Mouse (Mus musculus) liver, embryonic 11.5 days (tissue): ENCODE data around the gene Clpb. TPM values are rescaled to one million over a fixed set of nuclear protein-coding genes. Genes with fewer than 3 reads are reported as not detected.
"Not testable (repeated sequence)": the region's sequence is repeated elsewhere in the genome, so short reads cannot be mapped to it uniquely, and the experiment has no call there.

Source experiments
- ATAC-seq: fragments of 200-750 bp; cut with Nextera tagmentation; replicated peaks from 2 replicates; pipeline ENCODE4 v1.8.0; 2017; ENCODE audit warnings: moderate number of reproducible peaks, mild to moderate bottlenecking, moderate TSS enrichment, moderate library complexity; ENCODE audit not compliant: low FRiP score
- DNase-seq: peaks from one replicate; pipeline ENCODE4 v3.0.0-alpha.2; 2017; ENCODE audit warnings: low spot score
- H3K27ac ChIP-seq: fragments of 300-500 bp; sonication (generic); 2 replicates; pipeline ENCODE4 v1.5.1; 2014; ENCODE audit warnings: mild to moderate bottlenecking, low read depth, low read length, control low read depth
- H3K27me3 ChIP-seq: fragments of 300-500 bp; sonication (generic); replicated peaks from 2 replicates; pipeline ENCODE4 v1.6.1; 2014; ENCODE audit warnings: low read length, mixed read lengths; ENCODE audit not compliant: control insufficient read depth, insufficient read depth
- H3K36me3 ChIP-seq: fragments of 300-500 bp; sonication (generic); 2 replicates; pipeline ENCODE4 v1.6.1; 2014; ENCODE audit warnings: mild to moderate bottlenecking, low read length, moderate library complexity, mixed read lengths; ENCODE audit not compliant: control insufficient read depth, insufficient read depth
- H3K4me1 ChIP-seq: fragments of 300-500 bp; sonication (generic); replicated peaks from 2 replicates; pipeline ENCODE4 v1.6.1; 2014; ENCODE audit warnings: low read length, mixed read lengths; ENCODE audit not compliant: control insufficient read depth, insufficient read depth
- H3K4me2 ChIP-seq: fragments of 300-500 bp; sonication (generic); 2 replicates; pipeline ENCODE4 v1.6.1; 2014; ENCODE audit warnings: mild to moderate bottlenecking, control low read depth, moderate library complexity
- H3K4me3 ChIP-seq: fragments of 300-500 bp; sonication (generic); 2 replicates; pipeline ENCODE4 v1.5.1; 2014; ENCODE audit warnings: low read depth, low read length, control low read depth
- H3K9ac ChIP-seq: fragments of 300-500 bp; sonication (generic); 2 replicates; pipeline ENCODE4 v1.6.1; 2014; ENCODE audit warnings: low read depth, low read length, control low read depth
- H3K9me3 ChIP-seq: fragments of 300-500 bp; sonication (generic); 2 replicates; pipeline ENCODE4 v1.6.1; 2016; ENCODE audit warnings: low read length, inconsistent platforms, mixed read lengths; ENCODE audit not compliant: control insufficient read depth
- WGBS: fragments of 180-500 bp; shearing (Covaris S2); extraction: QIAGEN DNeasy Blood & Tissue Kit; methylation state at CpG from one replicate; pipeline ENCODE4 v1.1.7; 2014; 5-methylcytosine and 5-hydroxymethylcytosine counted together
- polyA plus RNA-seq: library from polyadenylated mRNA; unstranded; fragments of >200 nt; fragmentation: Nextera tagmentation; extraction: Ambion mirVana; gene quantifications from 2 replicates; pipeline ENCODE4 v1.2.1, GENCODE M21; 2014

Gene Clpb
- polyA plus RNA-seq, 1 experiment from 2014 or later = 51.3 TPM

DNA sequence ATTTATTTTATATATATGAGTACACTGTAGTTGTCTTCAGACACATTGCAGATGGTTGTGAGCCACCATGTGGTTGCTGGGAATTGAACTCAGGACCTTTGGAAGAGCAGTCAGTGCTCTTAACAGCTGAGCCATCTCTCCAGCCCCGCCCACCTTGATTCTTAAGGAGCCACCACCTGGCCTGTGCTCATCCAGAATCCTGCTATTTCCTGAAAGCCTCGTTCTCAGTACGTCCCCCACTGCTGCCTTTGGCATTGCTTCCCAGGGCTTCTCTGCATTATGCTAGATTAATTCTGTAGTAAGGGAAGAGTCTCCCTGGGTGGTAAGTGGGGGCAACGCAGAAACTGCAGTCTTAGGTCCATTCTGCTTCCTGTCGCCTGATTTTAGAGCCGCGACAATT lies 36.3 kb upstream of the Clpb start:
- ATAC-seq, H3K4me1 ChIP-seq, H3K4me3 ChIP-seq, DNase-seq, H3K27ac ChIP-seq, H3K4me2 ChIP-seq, H3K9ac ChIP-seq, H3K9me3 ChIP-seq, H3K27me3 ChIP-seq, H3K36me3 ChIP-seq: not testable (repeated sequence)
- 65% methylated on average over 7 of the region's 7 CpGs for WGBS

DNA sequence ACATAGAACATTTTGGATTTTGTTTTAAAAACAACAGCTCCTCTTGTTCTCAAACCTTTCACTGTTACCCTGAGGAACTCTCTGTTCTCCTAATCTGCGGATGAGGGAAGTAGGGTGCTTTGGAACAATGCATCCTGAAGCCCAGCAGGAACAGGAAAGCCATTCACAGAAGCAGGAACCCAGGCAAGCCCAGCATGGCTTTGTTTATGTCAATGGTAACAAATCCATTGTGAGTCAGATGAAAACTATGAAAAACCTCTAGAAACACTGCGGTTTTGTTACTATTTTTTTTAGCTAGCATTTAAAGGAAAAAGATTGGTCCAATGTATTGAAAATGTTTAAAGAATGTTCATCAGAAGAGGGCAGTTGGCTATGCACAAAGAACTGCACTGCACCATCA lies 35.0 kb upstream of the Clpb start:
- no peaks in the 10 kb centered on the region for H3K9me3 ChIP-seq
- no peak overlapping the region for H3K27ac ChIP-seq
- H3K9ac ChIP-seq = no peak overlapping the region
- no peaks in the 10 kb centered on the region for H3K4me1 ChIP-seq
- no peaks in the 10 kb centered on the region for H3K36me3 ChIP-seq
- no peak for DNase-seq
- ATAC-seq = no peak
- no peak overlapping the region for H3K4me2 ChIP-seq
- WGBS = 27% methylated on average over 2 of the region's 2 CpGs
- H3K4me3 ChIP-seq = no peak overlapping the region
- no peaks in the 10 kb centered on the region for H3K27me3 ChIP-seq

DNA sequence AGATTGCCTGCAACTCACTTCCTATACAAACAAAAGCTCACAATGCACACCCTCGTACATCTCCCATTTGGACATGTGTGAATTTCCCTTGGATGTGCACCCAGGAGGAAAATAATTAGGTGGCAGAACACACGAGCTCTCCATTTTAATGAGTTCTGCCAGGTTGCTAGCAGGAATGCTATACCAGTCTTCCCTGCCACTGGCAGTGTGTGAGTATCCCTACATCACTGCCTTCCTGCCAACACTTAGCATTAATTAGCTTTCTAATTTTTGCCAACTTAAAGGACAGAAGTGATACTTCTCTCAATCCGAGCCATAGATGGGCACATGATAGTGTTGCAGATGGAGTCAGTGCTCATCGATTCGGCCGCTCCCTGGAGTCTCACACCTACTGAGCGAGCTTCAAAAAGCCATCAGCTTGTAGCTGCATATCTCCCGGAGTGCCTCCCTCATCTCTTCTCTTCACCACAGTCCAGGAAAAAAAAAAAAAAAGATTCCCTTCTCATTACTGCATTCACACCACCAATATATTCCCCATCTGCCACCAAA lies 29.7 kb upstream of the Clpb start:
- DNase-seq (no peak), ATAC-seq (no peak)
- H3K4me1 ChIP-seq = no peaks in the 10 kb centered on the region
- no peaks in the 10 kb centered on the region for H3K9me3 ChIP-seq
- WGBS = 74% methylated on average over 8 of the region's 8 CpGs
- no peaks in the 10 kb centered on the region for H3K27me3 ChIP-seq
- H3K4me2 ChIP-seq = no peak overlapping the region
- no peak overlapping the region for H3K4me3 ChIP-seq
- no peak overlapping the region for H3K27ac ChIP-seq
- H3K9ac ChIP-seq = no peak overlapping the region
- H3K36me3 ChIP-seq = no peaks in the 10 kb centered on the region

DNA sequence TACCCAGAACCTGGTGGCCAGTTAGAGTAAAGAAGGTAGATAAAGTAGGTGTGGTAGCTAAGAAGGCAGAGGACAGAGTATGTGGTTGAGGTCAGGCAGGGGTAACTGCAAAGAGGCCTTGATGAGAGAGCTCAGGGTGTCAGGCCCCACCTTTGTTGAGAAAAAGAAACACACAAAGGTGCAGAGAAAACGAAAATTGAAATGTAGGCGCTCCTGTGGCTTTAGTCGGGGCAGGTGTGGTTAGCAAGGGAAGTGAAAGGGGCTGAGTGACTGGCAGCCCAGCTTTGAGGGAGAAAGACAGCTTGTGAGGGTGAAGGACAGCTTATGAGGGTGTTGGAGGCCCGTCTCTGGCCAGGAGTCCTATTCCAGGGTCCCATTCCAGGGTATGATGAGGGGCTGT lies 28.9 kb upstream of the Clpb start:
- H3K27me3 ChIP-seq = 0 out of 2 replicates have a peak, but pooled peaks cover under 1% of the 10 kb centered on the region
- no peaks in the 10 kb centered on the region for H3K4me1 ChIP-seq
- H3K9ac ChIP-seq = no peak overlapping the region
- H3K4me2 ChIP-seq = no peak overlapping the region
- no peaks in the 10 kb centered on the region for H3K9me3 ChIP-seq
- WGBS = 71% methylated on average over 4 of the region's 4 CpGs
- DNase-seq (no peak), ATAC-seq (no peak)
- H3K27ac ChIP-seq = no peak overlapping the region
- H3K4me3 ChIP-seq = no peak overlapping the region
- H3K36me3 ChIP-seq = no peaks in the 10 kb centered on the region

DNA sequence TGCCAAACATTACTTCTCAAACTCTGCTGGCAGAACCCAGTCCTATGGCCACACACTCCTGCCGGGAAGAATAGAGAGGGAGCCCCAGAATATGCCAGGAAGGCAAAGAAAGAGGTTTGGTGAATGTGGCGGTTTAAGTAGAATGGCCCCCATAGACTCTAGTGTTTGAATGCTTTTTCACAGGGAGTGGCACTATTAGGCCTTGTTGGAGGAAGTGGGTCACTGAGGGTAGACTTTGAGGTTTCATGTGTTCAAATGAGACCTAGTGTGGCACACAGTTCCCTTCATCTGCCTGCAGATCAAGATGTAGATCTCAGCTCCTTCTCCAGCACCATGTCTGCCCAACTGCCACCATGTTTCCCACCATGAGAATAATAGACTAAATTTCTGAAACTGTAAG lies 27.4 kb upstream of the Clpb start:
- no peak overlapping the region for H3K9ac ChIP-seq
- H3K4me1 ChIP-seq = no peaks in the 10 kb centered on the region
- no peaks in the 10 kb centered on the region for H3K36me3 ChIP-seq
- H3K27ac ChIP-seq = no peak overlapping the region
- H3K4me3 ChIP-seq = no peak overlapping the region
- WGBS = 84% methylated on average over 2 of the region's 2 CpGs
- H3K4me2 ChIP-seq = no peak overlapping the region
- 0 out of 2 replicates have a peak, but pooled peaks cover 3% of the 10 kb centered on the region for H3K27me3 ChIP-seq
- no peaks in the 10 kb centered on the region for H3K9me3 ChIP-seq
- DNase-seq (no peak), ATAC-seq (no peak)

DNA sequence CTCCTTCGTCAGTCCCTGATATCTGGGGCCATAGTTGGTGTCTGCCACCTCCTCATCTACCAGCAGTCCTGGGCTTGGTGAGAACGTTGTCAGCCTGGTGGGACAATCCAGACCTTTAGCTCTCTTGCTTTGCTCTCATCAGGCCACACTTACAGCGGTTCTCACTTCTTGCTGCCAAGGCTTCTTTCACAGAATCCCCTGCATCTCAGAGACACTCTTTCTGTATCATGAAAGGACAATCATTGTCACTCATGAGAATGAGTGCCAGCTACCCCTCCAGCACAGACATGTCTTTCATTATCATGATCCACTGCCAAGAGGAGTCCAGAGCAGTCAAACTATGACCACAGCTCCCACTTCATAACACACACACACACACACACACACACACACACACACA lies 19.6 kb upstream of the Clpb start:
- Histone ChIP-seq H3K4me1 (no peaks in the 10 kb centered on the region), H3K4me2 (no peak overlapping the region), H3K9me3 (no peaks in the 10 kb centered on the region), H3K36me3 (no peaks in the 10 kb centered on the region), H3K27ac (no peak overlapping the region), H3K4me3 (no peak overlapping the region), H3K27me3 (0 out of 2 replicates have a peak, but pooled peaks cover 3% of the 10 kb centered on the region), H3K9ac (no peak overlapping the region)
- no peak for DNase-seq
- 72% methylated on average over 3 of the region's 3 CpGs for WGBS
- no peak for ATAC-seq

DNA sequence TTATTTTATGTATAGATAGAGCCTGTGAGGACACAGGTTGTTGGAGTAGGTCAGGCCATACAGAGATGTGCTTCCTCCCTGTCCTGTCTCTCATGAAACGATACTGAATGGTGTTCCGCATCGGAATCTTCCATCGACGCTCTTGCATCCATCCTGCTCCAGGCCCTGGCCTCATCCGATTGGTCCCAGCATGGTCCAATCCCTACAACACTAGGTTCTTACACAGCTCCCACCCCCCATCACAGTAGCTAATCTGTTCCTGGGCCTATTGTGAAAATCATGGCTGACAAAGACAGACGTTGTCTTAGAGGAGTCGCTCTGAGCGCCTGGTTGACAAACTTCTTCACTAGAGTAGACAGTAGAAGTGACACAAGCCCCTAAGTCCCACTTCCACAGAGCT lies 13.7 kb upstream of the Clpb start:
- DNase-seq (no peak), ATAC-seq (no peak)
- H3K9ac ChIP-seq = no peak overlapping the region
- no peaks in the 10 kb centered on the region for H3K36me3 ChIP-seq
- no peak overlapping the region for H3K27ac ChIP-seq
- H3K27me3 ChIP-seq = no peaks in the 10 kb centered on the region
- no peaks in the 10 kb centered on the region for H3K9me3 ChIP-seq
- H3K4me2 ChIP-seq = no peak overlapping the region
- no peaks in the 10 kb centered on the region for H3K4me1 ChIP-seq
- WGBS = 84% methylated on average over 9 of the region's 9 CpGs
- H3K4me3 ChIP-seq = no peak overlapping the region

DNA sequence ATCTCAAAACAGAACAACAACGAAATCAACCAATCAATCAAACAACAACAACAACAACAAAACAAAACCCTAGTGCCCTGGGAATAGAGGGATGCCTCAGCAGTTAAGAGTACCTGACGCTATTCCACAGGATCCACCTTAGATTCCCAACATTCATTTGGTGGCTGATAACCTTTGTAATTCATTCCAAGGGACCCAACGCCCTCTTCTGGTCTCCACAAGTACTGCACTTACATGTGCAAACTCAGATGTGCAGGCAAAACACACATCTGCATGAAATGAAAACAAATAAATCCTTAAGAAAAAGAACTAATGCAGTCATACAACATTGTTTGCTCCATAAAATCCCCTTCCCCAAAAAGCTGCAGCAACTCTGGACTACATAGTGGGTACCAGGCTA lies 12.9 kb upstream of the Clpb start:
- H3K36me3 ChIP-seq = no peaks in the 10 kb centered on the region
- H3K27me3 ChIP-seq = no peaks in the 10 kb centered on the region
- no peak overlapping the region for H3K9ac ChIP-seq
- WGBS = 27% methylated on average over 3 of the region's 3 CpGs
- H3K4me2 ChIP-seq = no peak overlapping the region
- ATAC-seq (no peak), DNase-seq (no peak)
- no peaks in the 10 kb centered on the region for H3K9me3 ChIP-seq
- no peak overlapping the region for H3K4me3 ChIP-seq
- no peak overlapping the region for H3K27ac ChIP-seq
- no peaks in the 10 kb centered on the region for H3K4me1 ChIP-seq

DNA sequence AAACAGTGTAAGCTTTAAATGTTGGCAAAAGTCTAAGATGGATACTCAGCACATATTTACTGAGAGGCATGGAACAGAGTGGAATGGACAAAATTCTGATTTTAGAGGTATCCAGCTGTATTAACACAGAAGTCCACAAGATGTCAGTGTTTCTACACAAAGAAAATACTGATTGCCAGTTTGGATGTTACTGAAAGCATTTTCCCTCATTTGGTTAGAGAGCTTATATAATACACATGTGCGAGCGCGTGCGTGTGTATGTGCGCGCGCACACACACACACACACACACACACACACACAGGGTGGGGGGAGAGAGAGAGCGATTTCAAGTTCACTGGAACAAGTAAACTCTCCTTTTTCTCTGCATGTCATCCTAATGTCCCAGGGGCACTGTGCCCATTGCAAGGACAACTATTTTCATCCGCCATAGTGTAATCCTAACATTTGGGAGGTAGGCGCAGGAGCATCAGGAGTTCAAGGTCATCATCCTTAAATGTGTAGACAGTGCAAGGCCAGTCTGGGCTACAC lies 9.7 kb upstream of the Clpb start:
- no peaks in the 10 kb centered on the region for H3K4me1 ChIP-seq
- no peak overlapping the region for H3K4me3 ChIP-seq
- no peaks in the 10 kb centered on the region for H3K36me3 ChIP-seq
- H3K9me3 ChIP-seq = no peaks in the 10 kb centered on the region
- H3K9ac ChIP-seq = no peak overlapping the region
- DNase-seq (no peak), ATAC-seq (no peak)
- H3K27ac ChIP-seq = no peak overlapping the region
- WGBS = 57% methylated on average over 10 of the region's 10 CpGs
- no peak overlapping the region for H3K4me2 ChIP-seq
- H3K27me3 ChIP-seq = no peaks in the 10 kb centered on the region
